Mouse (Mus musculus): ENCODE measurements around the gene Rbm17.
"Not testable (repeated sequence)": the region's sequence is repeated elsewhere in the genome, so short reads cannot be mapped to it uniquely, and the experiment has no call there.

Gene Rbm17

DNA sequence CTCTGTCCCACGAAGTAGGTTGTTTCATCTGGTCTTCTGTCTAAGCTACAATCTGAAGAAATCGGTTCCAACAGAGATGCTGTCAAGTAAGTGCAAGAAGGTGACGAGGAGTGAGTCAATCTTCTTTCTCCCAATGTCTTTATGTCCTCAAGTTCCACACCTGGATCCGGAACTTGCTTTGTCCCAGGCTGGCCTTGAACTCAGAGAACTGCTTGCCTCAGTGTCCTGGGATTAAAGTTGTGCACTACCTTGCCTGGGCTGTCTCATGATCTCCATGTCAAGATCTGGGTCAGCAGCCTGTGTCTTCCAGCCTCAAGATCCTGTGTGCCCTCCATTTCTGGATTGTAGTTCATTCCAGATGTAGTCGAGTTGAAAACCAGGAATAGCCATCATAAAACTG lies at the start of gene Rbm17:
Gene Rbm17 (minus strand): TSS at position 101 of the 400 bp plus-strand sequence.
- no peak for DNase-seq (ENCODE audit: low read depth, low spot score)

- no peak for DNase-seq (ENCODE audit: low read depth, low spot score)
These were observed 49.4 kb upstream of the Rbm17 start for GRCm38 (mm10) chr2:11653330-11653729.

GRCm38 (mm10) chr2:11652780-11653179 lies 48.8 kb upstream of the Rbm17 start:
- no peak for DNase-seq (ENCODE audit: low read depth, low spot score)

DNA sequence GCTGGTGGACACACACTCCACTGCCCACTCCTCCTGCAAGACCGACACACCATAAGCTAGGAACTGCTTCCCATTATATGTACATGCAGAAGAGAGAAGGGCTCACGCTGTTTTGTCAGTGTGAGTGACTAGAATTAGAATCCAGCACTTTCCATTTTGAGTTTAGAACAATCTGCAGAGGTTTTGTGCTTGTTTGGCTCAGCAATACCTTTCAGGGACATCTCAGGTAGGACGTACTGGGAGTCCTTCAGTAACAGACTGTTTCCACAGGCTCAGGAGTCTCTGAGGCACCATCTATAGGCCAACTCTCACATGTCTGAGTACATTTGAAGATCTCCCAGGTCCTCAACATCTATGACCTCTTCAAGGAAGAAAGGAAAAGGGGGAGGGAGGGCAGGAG lies 48.2 kb upstream of the Rbm17 start:
- no peak for DNase-seq (ENCODE audit: low read depth, low spot score)

DNA sequence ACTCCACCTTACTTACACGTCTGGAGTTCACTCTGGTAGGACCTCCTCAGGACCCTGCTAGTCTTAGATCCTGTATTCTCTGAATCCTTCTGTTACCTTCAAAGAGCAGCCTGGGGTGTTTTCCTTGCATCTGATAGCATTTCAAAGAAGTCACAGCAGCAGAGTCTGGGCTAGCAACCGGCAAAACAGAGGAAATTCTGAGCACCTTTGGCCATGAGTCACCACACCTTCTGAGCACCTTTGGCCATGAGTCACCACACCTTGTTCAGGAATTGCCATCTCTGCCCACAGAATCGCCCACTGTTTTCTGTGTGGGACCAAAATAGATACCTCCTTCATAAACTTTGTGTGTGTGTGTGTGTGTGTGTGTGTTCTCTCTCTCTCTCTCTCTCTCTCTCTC lies 47.5 kb upstream of the Rbm17 start:
- DNase-seq (ENCODE audit: low read depth, low spot score): no peak

DNA sequence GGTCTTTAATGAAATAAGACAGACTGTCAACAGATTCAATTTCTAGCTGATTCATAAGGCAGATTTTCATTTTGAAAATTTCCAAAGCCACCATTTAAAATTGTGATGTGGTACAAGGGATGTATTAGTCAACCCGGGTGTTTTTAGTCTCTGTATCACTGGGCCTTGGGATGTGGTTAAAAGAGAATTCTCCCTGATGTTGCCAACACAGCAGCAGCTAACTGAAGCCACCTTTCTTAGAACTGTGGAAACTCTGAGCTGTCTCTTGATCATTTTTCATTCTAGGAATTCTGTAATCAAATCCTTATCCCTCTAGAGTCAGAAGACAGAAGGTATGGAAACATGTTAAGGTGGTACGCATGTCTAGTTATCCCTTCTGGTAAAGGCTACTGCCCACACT lies 41.3 kb upstream of the Rbm17 start:
- DNase-seq (ENCODE audit: low read depth, low spot score): no peak

- no peak for DNase-seq (ENCODE audit: low read depth, low spot score)
These were observed 40.1 kb upstream of the Rbm17 start for GRCm38 (mm10) chr2:11644057-11644456.

- DNase-seq (ENCODE audit: low read depth, low spot score): no peak
These were observed 38.5 kb upstream of the Rbm17 start, which contains the start of gene Il2ra for GRCm38 (mm10) chr2:11642451-11642941. Il2ra (plus strand) TSS chr2:11642807.

- DNase-seq (ENCODE audit: low read depth, low spot score): no peak
These were observed 33.2 kb upstream of the Rbm17 start for GRCm38 (mm10) chr2:11637115-11637514.

- DNase-seq (ENCODE audit: low read depth, low spot score): no peak
These were observed 32.2 kb upstream of the Rbm17 start for GRCm38 (mm10) chr2:11636138-11636480.

DNA sequence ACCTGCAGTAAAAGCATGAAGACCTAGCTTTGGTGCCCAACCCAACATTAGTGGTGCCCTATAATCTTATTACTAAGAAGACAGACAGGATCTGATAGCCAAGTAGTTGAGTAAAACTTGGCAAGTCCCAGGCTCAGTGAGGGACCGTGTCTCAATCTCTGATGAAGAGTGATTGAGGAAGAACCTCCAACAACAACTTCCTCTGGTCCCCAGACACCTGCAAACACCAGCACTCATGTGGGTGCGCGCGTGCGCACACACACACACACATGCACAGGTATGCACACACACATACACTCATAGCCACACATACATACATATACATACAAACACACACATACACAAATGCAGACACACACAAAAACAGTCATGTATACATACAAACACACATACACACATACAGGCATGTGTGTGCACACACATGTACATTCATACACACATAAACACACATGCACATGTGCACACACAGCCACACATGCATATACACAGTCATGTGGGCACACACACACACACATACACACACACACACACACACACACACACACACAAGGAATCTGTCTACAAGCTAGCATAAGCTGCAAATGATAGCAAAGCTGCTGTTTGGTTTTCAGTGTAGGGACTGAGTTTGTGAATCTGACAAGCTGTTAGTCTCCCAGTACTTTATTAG lies 31.7 kb upstream of the Rbm17 start:
- DNase-seq (ENCODE audit: low read depth, low spot score): no peak

- DNase-seq (ENCODE audit: low read depth, low spot score): no peak
These were observed 31.1 kb upstream of the Rbm17 start for GRCm38 (mm10) chr2:11635035-11635434.

DNA sequence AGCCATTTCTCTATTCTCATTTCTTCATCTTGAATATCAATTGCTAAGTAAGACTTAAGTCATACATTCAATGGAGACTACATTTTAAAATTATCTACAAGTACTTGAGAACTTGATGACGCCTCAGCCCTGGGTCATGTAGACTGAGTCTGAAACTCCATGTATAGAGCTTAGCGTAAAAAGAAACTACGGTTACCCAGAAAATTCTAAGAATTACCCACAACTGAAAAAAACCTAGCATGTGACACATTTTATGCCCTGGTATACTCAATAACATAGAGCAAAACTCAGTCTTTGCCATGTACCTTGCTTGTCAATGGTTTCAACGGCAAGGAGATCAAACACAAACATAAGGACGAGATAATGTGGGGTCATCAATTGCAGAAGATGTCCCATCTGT lies 21.9 kb upstream of the Rbm17 start, which contains the start of gene Gm17490:
Gene Gm17490 (minus strand): TSS at position 375 of the 400 bp plus-strand sequence.
- DNase-seq (ENCODE audit: low read depth, low spot score): no peak

- no peak for DNase-seq (ENCODE audit: low read depth, low spot score)
These were observed 19.8 kb upstream of the Rbm17 start for GRCm38 (mm10) chr2:11623726-11624125.

- no peak for DNase-seq (ENCODE audit: low read depth, low spot score)
These were observed 19.2 kb upstream of the Rbm17 start for GRCm38 (mm10) chr2:11623173-11623572.

DNA sequence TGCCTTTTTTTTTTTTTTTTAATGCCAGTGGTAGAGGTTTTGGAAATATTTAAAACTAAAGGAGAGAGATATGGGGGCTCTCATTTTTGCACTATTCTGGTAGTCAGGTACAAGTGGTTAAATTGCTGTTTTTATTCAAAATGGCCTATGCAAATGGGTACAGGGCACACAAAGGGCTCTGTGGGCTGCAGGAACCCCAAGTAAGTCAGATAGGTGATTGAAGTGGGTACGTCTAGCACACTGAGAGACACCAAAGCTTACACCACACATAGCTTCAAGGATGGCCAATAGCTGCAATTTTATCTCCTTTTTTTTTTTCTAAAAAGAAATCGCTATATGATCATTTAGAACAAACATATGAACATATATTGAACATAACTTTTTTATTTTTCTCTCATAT lies 15.6 kb upstream of the Rbm17 start:
- DNase-seq (ENCODE audit: low read depth, low spot score): no peak

GRCm38 (mm10) chr2:11616846-11617245 lies 12.9 kb upstream of the Rbm17 start:
- no peak for DNase-seq (ENCODE audit: low read depth, low spot score)

DNA sequence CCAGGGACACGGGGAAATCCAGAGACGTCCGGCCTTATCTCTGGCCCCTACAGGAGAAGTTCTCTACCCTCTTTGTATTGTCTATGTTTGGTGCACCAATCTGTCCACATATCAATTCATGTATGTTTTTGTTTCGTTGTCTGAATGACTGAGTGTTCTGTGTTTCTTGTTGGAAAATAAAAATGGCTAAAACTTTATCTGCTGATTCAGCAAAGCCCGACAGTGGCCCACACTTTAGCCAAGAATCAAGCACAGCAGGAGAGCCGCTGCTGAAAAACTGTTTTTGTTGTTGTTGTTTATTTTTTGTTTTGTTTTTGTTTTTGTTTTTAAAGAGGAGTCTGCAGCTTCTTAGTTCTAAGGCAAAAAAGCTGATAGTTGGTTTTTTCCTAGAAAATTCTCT lies 9.0 kb upstream of the Rbm17 start:
- not testable (repeated sequence) for DNase-seq (ENCODE audit: low read depth, low spot score)

DNA sequence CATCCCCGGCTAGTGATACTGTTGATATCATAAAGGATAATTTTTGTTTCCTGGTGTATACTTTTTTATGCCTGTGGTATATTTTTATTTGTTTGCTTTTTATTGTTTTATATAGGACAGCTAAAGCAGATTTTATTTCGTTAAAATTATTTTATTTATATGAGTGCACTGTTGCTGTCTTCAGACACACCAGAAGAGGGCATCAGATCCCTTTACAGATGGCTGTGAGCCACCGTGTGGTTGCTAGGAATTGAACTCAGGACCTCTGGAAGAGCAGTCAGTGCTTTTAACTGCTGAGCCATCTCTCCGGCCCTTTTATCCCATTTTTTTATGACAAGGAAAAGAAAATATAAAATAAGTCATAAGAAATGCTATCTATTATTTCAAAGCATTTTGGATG lies 2.8 kb upstream of the Rbm17 start:
- DNase-seq (ENCODE audit: low read depth, low spot score): not testable (repeated sequence)

GRCm38 (mm10) chr2:11604911-11605310 lies 958 bp upstream of the Rbm17 start:
- DNase-seq (ENCODE audit: low read depth, low spot score): no peak

DNA sequence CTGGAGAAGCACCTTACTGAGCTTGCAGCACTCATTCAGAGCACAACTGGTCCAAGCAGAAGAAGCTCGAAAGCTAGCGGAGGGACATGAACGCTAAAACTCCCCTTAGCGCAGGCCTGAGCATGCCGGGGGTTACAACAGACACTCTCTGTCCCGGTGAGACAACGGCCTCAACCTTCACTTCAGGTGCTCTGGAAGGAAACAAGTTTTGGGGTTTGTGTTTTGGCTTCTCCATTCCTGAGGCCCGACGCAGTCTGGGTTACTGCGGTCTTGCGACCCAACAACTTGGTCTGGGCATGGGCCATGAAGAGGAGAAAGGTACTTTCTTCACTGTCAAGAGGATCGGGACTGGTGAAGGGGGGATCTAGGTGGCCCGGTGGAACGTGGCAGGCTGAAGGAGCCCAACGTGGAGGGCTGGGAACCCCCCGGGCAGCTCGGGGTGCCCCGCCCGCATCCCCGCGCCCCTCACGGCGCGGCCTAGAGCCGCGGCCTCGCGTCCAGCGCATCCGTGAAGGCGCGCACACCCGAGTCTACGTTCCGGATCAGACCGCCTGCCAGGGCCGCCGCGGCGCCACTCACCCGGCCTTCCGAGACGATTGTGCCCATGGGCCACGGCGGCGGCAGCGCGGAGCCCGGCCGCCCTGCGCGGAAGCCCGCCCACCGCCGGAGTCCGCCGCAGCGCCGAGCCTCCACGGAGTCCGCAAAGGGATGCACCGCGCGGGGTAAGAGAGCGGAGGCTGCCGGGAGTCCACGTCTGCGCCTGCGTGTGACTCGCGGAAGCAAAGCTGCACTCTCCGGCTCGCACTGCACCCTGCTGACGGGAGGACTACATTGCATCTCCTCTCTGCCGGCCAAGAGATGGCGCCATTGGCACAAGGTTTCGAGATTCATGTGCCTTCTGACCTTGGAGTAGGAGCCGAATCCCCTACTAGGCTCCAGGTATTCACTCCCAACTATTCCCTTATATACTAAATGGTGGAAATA lies 1.2 kb downstream of the Rbm17 start:
- peak; percentile 87 for DNase-seq (ENCODE audit: low read depth, low spot score)

DNA sequence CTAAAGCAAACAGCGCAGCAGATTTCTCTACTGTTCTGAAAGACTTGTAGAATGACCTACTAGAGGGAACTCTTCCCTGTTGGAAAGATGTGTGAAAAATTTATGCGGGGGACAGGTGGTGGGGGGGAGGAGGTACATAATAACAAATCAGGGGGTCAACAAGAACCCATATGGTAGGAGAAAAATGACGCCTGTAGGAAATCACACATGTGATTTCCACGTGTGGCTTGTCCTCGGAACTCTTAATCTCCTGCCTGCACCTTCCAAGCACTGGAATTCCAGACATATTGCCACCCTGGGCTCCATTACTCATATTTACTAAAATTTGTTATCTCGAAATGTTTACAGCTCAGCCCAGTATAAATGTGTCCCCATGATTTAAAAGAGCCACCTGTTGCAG lies 2.2 kb downstream of the Rbm17 start:
- DNase-seq (ENCODE audit: low read depth, low spot score): no peak

DNA sequence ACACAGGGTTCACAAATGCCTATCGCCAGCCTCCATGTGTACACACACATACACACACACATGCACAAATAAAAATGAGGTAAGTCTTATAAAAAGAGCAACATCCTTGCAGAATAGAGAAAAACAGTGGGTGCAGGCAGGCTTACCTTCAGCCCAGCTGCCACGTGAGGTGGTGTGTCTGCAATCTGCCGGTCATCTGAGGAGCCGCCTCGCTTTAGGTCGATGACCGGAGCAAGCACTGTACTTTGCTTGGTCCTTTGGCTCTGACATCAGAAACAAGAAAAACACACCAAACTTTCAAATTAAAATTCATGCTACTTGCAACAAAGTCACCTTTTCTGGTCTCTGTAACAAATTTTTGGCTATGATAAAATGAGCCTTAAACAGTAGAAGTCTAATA lies 6.0 kb downstream of the Rbm17 start:
- DNase-seq (ENCODE audit: low read depth, low spot score): no peak

All from WW6 (cell line).